Mouse (Mus musculus) left cerebral cortex, adult 2 months (tissue): Measurements from ENCODE around the gene Phkb. TPM values are rescaled to one million over a fixed set of nuclear protein-coding genes. Genes with fewer than 3 reads are reported as not detected.
"Not testable (repeated sequence)": the region's sequence is repeated elsewhere in the genome, so short reads cannot be mapped to it uniquely, and the experiment has no call there.

Experiments used
- DNase-seq, 2 experiments: peaks; one replicate each; pipeline ENCODE4 v3.0.0; 2021 to 2022; ENCODE audit warnings: low spot score in 2 of 2, mixed read lengths in 1 of 2; ENCODE audit errors: extremely low spot score in 1 of 2
- H3K27ac ChIP-seq: fragments of 200-600 bp; 2 replicates; pipeline ENCODE4 v1.8.1; 2022
- H3K4me3 ChIP-seq: fragments of 200-600 bp; 2 replicates; pipeline ENCODE4 v1.8.1; 2022
- CTCF ChIP-seq: fragments of 200-600 bp; IDR thresholded peaks from 2 replicates; pipeline ENCODE4 v1.8.1; 2022; ENCODE audit warnings: antibody characterized with exemption, mild to moderate bottlenecking, moderate library complexity
- intact Hi-C: fragments of 180-260 bp; cut with DNase I; formaldehyde crosslinking; loops from one replicate; pipeline ENCODE4 v1.15.1; 2025
- long read RNA-seq, 2 experiments: library from polyadenylated mRNA; stranded (forward); transcript quantifications; one replicate each; pipeline ENCODE4 v2.0.0; 2021; ENCODE audit warnings: borderline mapping rate in 2 of 2
- total RNA-seq, 2 experiments: library from RNA; stranded (reverse); gene quantifications; 2 replicates each; pipeline ENCODE4 v1.2.3; 2021

The Phkb gene
- 10 to 100 TPM; 37.6 to 45.3 TPM for total RNA-seq
- long read RNA-seq, experiment 1, full-length matches to known transcripts: 7 of 43 reads
- long read RNA-seq, experiment 1, partial matches to known transcripts: 0 of 43 reads
- long read RNA-seq, experiment 1, other reads (novel, unspliced or antisense): 36 of 43 reads
- long read RNA-seq, experiment 2, full-length matches to known transcripts: 9 of 55 reads
- long read RNA-seq, experiment 2, partial matches to known transcripts: 1 of 55 reads
- long read RNA-seq, experiment 2, other reads (novel, unspliced or antisense): 45 of 55 reads

- DNase-seq: peak; percentile 89 to 92
- intact Hi-C loops: loop anchor here (5.0 kb wide), 2 partner anchors 139 to 636 kb away; partner anchors contain the start of gene Neto2
These were observed at the start of gene Phkb, which contains the start of gene Itfg1 for GRCm38 (mm10) chr8:85840657-85841488. Phkb (plus strand) TSS chr8:85840959. Itfg1 (minus strand) TSS chr8:85840921.

GRCm38 (mm10) chr8:85796392-85796791, 44.4 kb upstream of the Phkb start:
- H3K27ac ChIP-seq, DNase-seq, H3K4me3 ChIP-seq, intact Hi-C loops: not testable (repeated sequence)

More at GRCm38 (mm10) chr8:85840657-85841488, at the start of gene Phkb, which contains the start of gene Itfg1:
- H3K27ac ChIP-seq: peak within 1 kb of the TSS; percentile 95
- TF ChIP-seq CTCF: no peak; the same call in 1 of the 2 replicates
- peak within 1 kb of the TSS; percentile 85 for H3K4me3 ChIP-seq

- no peak overlapping the region for H3K4me3 ChIP-seq
- intact Hi-C loops: no loop called here
- no peak for TF ChIP-seq CTCF
- no peak for DNase-seq
- H3K27ac ChIP-seq: no peak overlapping the region
These were observed 40.6 kb upstream of the Phkb start for GRCm38 (mm10) chr8:85800164-85800563.

GRCm38 (mm10) chr8:85801408-85801807, 39.4 kb upstream of the Phkb start:
- no peak overlapping the region for H3K27ac ChIP-seq
- DNase-seq: no peak
- intact Hi-C loops: no loop called here
- no peak for TF ChIP-seq CTCF
- no peak overlapping the region for H3K4me3 ChIP-seq

GRCm38 (mm10) chr8:85813621-85814020, 27.1 kb upstream of the Phkb start:
- TF ChIP-seq CTCF: no peak
- Histone ChIP-seq H3K4me3 (no peak overlapping the region), H3K27ac (no peak overlapping the region)
- DNase-seq: no peak
- intact Hi-C loops: no loop called here

- intact Hi-C loops: loop anchor here (5.0 kb wide), 2 partner anchors 138 to 637 kb away; partner anchors contain the start of gene Neto2
- Histone ChIP-seq H3K27ac (peak overlapping the region; percentile 95), H3K4me3 (peak overlapping the region; percentile 85)
- no peak for DNase-seq
- TF ChIP-seq CTCF: no peak
These were observed 673 bp upstream of the Phkb start for GRCm38 (mm10) chr8:85839916-85840656.

GRCm38 (mm10) chr8:85841489-85841795, 683 bp downstream of the Phkb start:
- H3K27ac ChIP-seq: peak overlapping the region; percentile 95; the same call in 1 of the 2 replicates
- no peak for TF ChIP-seq CTCF
- intact Hi-C loops: loop anchor here (5.0 kb wide), 2 partner anchors 139 to 636 kb away; partner anchors contain the start of gene Neto2
- no peak for DNase-seq
- peak overlapping the region; percentile 85 for H3K4me3 ChIP-seq

GRCm38 (mm10) chr8:85845887-85846286, 5.1 kb downstream of the Phkb start:
- Histone ChIP-seq H3K27ac (no peak overlapping the region), H3K4me3 (no peak overlapping the region)
- TF ChIP-seq CTCF: no peak
- no peak for DNase-seq
- intact Hi-C loops: no loop called here

- no peak for DNase-seq
- no peak overlapping the region for H3K27ac ChIP-seq
- intact Hi-C loops: no loop called here
- H3K4me3 ChIP-seq: no peak overlapping the region
- no peak for TF ChIP-seq CTCF
These were observed 13.7 kb downstream of the Phkb start for GRCm38 (mm10) chr8:85854220-85855123.

GRCm38 (mm10) chr8:85857227-85857896, 16.6 kb downstream of the Phkb start:
- DNase-seq, H3K4me3 ChIP-seq, intact Hi-C loops: not testable (repeated sequence)

More at GRCm38 (mm10) chr8:85857227-85857896, 16.6 kb downstream of the Phkb start:
- not testable (repeated sequence) for H3K27ac ChIP-seq
